Mouse (Mus musculus) cerebellum, adult 11 months (tissue): ENCODE measurements at regions not wholly inside any gene's neighbourhood (a gene's known extent, or its start where the extent isn't known, plus 50 kb on each side); places are given as distances from the start of the nearest gene placed in this dataset.
"Not testable (repeated sequence)": the region's sequence is repeated elsewhere in the genome, so short reads cannot be mapped to it uniquely, and the experiment has no call there.

Experiments used
- DNase-seq: peaks from one replicate; pipeline ENCODE4 v3.0.0; 2022

- not testable (repeated sequence) for DNase-seq
Observed at GRCm38 (mm10) chr17:9066633-9067032, 78.5 kb downstream of the 1700010I14Rik start.

DNA sequence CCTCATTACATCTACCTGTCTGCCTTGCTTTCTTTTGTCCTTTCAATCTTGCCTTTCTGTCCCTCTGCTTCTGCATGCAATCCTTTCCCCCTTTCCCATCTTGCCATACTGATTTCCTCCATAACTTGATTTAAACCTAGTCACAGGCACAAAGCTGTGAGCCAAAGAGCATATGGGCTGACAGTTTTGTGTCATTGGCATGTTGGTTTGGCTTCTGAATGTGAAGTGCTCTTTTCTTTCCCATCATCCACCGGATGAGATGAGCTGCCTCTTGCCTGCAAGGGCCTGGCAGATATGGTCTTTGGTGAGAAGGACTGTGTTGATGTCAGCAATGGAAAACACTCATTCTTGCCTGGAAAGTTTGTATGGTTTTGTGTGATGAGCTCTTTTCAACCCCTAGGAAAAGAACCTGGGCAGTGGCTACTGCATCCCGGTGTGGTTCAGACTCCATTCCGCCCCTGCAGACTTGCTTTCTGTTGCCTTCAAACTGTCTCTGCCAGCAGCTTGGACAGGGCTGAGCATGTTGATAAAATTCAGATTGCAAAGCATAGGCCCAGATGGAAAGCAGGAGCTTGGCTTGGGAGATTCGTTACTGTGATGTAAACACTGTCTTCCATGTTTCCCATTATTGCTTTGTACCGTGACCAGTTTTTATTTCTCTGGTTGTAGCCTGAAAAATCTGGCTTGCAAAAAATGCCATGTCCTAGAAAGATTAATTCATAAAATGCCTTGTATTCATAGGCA lies 80.9 kb downstream of the 1700010I14Rik start:
- DNase-seq: no peak

DNA sequence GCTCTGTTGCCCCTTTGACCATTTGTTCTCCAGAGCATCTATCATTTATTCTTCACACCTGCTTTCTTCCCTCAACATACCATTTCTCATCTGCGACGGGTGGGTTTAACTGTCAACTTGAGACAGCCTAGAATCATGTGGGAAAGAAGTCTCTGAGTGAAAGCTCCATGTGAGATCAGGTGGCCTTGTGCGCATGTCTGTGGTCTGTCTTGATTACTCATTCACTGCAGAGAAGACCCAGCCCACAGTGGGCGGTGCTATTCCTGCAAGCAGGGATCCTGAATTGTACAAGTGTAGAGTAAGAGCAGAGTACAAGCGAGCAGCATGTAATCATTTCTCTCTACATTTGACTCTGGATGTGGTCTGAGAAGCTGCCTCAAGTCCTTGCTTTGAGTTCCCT lies 95.5 kb downstream of the 1700010I14Rik start:
- DNase-seq: no peak

DNA sequence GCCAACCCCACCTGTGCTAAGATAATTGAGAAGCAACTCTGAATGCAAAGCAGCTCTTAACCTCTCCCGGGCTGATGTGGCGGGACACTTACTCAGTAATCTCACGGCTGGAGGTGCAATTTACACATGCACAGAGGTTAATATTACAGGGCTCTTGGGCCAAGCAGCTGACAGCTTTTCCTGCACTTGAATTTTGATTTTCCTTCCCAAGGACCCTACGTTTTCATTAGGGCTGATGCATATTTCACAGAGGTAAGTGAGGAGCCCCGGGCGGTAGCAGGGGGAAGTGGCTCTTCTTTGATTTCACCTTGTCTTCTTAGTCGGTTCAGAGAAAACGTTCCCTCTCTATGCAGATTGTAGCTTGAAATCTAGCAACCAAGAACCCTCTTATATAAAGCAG lies 139.7 kb downstream of the 1700010I14Rik start:
- no peak for DNase-seq

- no peak for DNase-seq
Observed at GRCm38 (mm10) chr17:9145605-9146223, 157.6 kb downstream of the 1700010I14Rik start.

GRCm38 (mm10) chr17:9150654-9151053 lies 162.5 kb downstream of the 1700010I14Rik start:
- no peak for DNase-seq

GRCm38 (mm10) chr17:9162148-9162547 lies 174.0 kb downstream of the 1700010I14Rik start:
- DNase-seq: no peak

- DNase-seq: no peak
Observed at GRCm38 (mm10) chr17:9162676-9163075, 174.5 kb downstream of the 1700010I14Rik start.

DNA sequence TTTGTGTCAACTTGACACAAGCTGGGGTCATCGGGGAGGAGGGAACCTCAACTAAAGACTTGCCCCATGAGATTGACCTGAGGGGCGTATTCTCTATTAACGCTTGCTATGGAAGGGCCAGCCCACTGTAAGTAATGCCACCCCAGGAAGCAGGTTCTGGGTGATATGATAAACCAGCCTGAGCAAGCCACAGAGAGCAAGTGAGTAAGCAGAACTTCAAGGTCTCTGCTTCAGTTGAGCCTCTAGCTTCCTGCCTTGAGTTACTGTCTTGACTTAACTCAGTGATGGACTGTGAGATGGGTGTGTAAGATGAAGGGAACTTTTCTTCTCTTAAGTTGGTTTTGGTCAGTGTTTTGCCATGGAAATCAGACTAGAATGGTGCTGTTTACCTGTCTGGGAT lies 175.2 kb downstream of the 1700010I14Rik start:
- DNase-seq: no peak

GRCm38 (mm10) chr17:9164501-9164900 lies 176.4 kb downstream of the 1700010I14Rik start:
- DNase-seq: no peak

DNA sequence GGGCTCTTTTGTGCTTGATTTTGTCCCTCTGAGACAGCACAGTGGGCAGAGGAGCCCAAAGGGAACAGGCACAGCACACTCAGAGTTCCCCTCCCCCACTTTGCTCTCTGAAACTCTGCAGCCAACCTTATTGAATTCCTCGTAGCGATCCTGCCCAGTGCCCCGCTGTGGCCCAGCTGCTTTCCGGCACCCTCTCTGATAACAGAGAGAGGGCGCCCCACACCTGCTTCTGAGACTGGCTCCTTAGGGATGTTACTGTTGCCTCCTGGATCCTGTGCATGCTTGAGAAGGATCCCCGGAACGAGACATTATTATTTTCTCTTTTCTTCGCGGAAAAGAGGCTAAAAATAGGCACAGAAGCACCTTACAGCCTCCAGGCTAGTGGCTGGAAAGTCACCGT lies 179.0 kb downstream of the 1700010I14Rik start:
- peak; percentile 60 for DNase-seq

GRCm38 (mm10) chr17:9167571-9168201 lies 179.6 kb downstream of the 1700010I14Rik start:
- peak; percentile 25 for DNase-seq

DNA sequence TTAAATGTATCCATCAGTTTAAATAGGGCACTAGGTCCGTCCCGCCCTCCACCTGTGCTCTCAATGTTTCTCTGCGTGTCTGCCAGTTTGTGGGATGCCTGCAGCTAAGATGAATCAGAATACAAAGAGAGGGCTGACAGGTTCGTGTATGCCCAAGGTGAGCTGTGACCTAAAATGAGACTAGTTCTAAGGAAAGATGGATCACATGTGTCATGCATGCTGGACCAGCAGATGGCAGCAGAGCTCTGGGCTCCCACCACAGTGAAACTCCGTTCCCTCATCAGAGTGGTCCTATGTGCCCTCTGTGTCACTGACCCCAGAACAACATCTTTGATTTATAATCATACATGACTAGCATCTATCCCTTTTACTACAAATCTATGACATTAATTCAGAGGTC lies 180.3 kb downstream of the 1700010I14Rik start:
- peak; percentile 72 for DNase-seq

DNA sequence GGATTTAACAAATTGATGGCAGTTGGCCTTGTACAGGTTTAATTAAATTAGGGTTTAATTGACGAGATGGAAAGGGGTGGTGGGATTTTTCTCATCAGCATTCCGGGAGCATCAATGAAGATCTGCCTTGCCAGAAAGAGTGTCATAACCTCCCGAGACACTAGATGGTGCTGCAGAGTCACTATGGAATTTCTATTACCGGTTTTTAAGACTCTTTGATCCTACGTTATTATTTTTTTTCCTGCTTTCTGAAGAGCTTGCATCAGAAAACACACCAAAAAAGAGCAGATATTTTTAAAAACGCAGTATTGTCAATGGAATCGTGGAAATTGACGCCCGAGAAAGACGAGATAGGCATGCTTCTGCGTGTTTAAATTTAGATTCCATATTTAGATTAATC lies 181.2 kb downstream of the 1700010I14Rik start:
- DNase-seq: peak; percentile 53

- DNase-seq: no peak
Observed at GRCm38 (mm10) chr17:9197160-9197559, 209.0 kb downstream of the 1700010I14Rik start.

GRCm38 (mm10) chr17:9200386-9200785 lies 212.3 kb downstream of the 1700010I14Rik start:
- DNase-seq: no peak

GRCm38 (mm10) chr17:9202496-9202895 lies 214.4 kb downstream of the 1700010I14Rik start:
- DNase-seq: no peak

GRCm38 (mm10) chr17:9210626-9211025 lies 211.2 kb upstream of the Gm17728 start:
- DNase-seq: no peak

- no peak for DNase-seq
Observed at GRCm38 (mm10) chr17:9223097-9223496, 198.8 kb upstream of the Gm17728 start.

DNA sequence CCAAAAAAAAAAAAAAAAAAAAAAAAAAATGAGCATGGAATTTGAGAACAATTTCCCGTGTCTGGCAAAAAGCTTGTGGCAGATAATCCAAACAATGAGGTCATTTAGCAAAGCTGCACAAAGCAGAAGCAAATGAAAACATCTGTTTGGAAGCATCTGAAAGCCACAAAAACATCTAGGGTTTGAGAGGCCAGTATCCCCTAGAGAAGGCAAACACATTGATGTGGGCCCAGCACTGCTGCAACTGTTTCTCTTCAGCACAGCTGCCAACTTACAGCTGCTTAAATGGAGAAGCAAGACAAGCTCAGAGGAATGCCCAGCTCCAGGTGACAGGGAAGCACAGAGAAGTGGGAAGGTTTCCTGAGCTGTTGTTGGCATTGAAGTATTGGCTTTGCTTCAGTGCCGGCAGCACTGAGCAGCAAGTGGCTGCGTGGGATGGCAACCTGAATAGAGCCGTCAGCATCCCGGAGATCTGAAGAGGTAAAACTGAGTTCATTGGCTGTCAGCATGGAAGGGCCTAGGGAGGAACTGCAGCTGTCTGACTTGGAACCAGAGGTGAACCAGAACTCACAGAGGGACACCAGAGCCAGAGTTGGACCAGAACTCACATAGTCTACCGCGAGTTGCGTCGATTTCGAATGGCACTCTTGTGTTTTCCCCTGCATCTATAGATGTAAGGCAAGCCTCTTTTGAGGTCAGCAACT lies 193.8 kb upstream of the Gm17728 start:
- no peak for DNase-seq

- DNase-seq: peak; percentile 4
Observed at GRCm38 (mm10) chr17:9235141-9235571, 186.7 kb upstream of the Gm17728 start.

DNA sequence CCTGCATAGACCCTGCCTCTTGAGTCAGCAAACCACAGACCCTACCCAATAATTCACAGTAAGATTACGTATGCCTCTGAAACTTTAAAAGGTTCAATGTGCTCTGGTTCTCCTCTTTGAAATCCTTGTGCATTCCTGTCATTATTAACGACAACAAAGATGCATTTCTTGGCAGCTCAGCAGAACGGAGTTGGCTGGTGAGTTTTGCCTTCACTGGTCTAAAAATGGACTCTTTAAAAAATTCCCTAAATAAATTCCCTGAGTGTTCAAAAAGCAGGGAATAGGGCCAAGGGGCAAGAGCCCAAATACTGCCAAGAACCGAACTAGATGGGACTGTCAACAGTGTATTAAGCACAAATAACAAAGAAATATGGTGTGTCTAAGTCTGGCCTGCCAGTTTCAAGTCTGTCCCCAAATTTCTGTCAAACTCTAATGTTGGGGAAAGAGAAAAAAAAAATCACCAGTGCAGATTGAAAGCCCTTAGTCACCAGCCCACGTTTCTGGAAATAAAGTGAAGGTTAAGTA lies 163.2 kb upstream of the Gm17728 start:
- no peak for DNase-seq

DNA sequence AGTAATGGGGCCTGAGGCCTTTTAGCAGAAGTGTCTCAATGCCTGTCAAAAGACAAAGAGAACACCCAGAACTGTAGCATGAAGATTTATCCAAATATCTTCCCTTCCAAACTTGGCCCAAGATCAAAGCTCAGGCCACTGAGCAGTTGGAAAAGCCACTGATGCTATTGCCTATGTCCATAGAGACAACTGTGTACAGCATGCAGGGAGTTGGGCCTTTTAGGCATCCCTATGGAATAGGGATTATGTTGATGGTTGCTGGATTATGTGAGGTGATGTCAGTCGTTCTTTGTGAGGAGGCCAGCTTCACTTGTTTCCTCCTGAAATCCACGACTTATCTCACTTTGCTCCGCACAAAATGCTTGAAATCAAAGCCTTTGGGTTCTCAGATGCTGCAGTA lies 153.1 kb upstream of the Gm17728 start:
- no peak for DNase-seq
